Mouse (Mus musculus) NIH3T3 (cell line): ENCODE data around the gene Snrpa.
A peak's percentile ranks its signal among the peaks of the same experiment; 100 is the strongest.

Experiments
- DNase-seq: peaks from one replicate; pipeline ENCODE4 v3.0.0-alpha.2; 2012; ENCODE audit warnings: low read depth

The Snrpa gene

GRCm38 (mm10) chr7:27195681-27196611 lies at the start of gene Snrpa, which contains the start of gene BC024978:
Gene Snrpa (minus strand): TSS chr7:27196271.
Gene BC024978 (plus strand): TSS chr7:27195781.
- DNase-seq: peak; percentile 99

GRCm38 (mm10) chr7:27244088-27244487 lies 48.0 kb upstream of the Snrpa start:
- DNase-seq: peak; percentile 34

GRCm38 (mm10) chr7:27243211-27243610 lies 47.1 kb upstream of the Snrpa start:
- no peak for DNase-seq

- DNase-seq: no peak
These were observed 42.5 kb upstream of the Snrpa start for GRCm38 (mm10) chr7:27238568-27238967.

- peak; percentile 19 for DNase-seq
These were observed 41.5 kb upstream of the Snrpa start for GRCm38 (mm10) chr7:27237527-27237926.

GRCm38 (mm10) chr7:27235726-27236125 lies 39.7 kb upstream of the Snrpa start:
- DNase-seq: no peak

- no peak for DNase-seq
These were observed 37.2 kb upstream of the Snrpa start for GRCm38 (mm10) chr7:27233300-27233699.

GRCm38 (mm10) chr7:27232781-27233281 lies 36.8 kb upstream of the Snrpa start, which contains the start of gene Coq8b:
Gene Coq8b (plus strand): TSS chr7:27233023.
- DNase-seq: peak; percentile 92

GRCm38 (mm10) chr7:27231693-27232331 lies 35.7 kb upstream of the Snrpa start:
- peak; percentile 88 for DNase-seq

- DNase-seq: no peak
These were observed 34.7 kb upstream of the Snrpa start for GRCm38 (mm10) chr7:27230781-27231180.

- DNase-seq: no peak
These were observed 32.8 kb upstream of the Snrpa start for GRCm38 (mm10) chr7:27228865-27229264.

- DNase-seq: peak; percentile 96
These were observed 32.3 kb upstream of the Snrpa start, which contains the start of gene Itpkc for GRCm38 (mm10) chr7:27228281-27228821. Gene Itpkc (minus strand): TSS chr7:27228661.

- peak; percentile 50 for DNase-seq
These were observed 31.6 kb upstream of the Snrpa start for GRCm38 (mm10) chr7:27227676-27228075.

GRCm38 (mm10) chr7:27227276-27227675 lies 31.2 kb upstream of the Snrpa start:
- no peak for DNase-seq

GRCm38 (mm10) chr7:27224877-27225575 lies 29.0 kb upstream of the Snrpa start:
- DNase-seq: no peak

GRCm38 (mm10) chr7:27222538-27222937 lies 26.5 kb upstream of the Snrpa start:
- no peak for DNase-seq

GRCm38 (mm10) chr7:27221939-27222338 lies 25.9 kb upstream of the Snrpa start:
- DNase-seq: no peak

- no peak for DNase-seq
These were observed 23.9 kb upstream of the Snrpa start for GRCm38 (mm10) chr7:27219937-27220336.

GRCm38 (mm10) chr7:27218586-27218985 lies 22.5 kb upstream of the Snrpa start:
- DNase-seq: peak; percentile 73

- DNase-seq: no peak
These were observed 16.6 kb upstream of the Snrpa start for GRCm38 (mm10) chr7:27212626-27213025.

- no peak for DNase-seq
These were observed 7.8 kb upstream of the Snrpa start for GRCm38 (mm10) chr7:27203730-27204449.
